Comparison of ENCODE assay signal across 9 mouse cellular contexts in the genomic region with DNA sequence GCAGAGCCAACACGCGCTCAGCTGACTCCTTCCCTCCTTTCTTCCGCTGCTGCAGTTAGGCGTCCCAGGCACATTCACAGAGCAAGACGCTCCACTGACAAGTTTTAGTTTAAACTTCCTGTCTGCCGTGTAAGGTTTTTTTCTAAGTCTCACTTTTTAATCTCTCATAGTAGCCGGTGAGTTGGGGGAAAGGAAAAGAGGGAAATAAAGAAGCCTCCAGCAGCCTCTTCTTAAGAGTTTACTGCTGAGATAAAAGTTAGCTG. TPM values are rescaled to one million over a fixed set of nuclear protein-coding genes. Genes with fewer than 3 reads are reported as not detected.
DNase-seq lines count a peak whose midpoint lies in the region; ATAC-seq lines count a peak whose summit lies in the region.
"Had no signal": no experiment of that assay in that cellular context is flagged by ENCODE, and none has a peak within 500 bp of the region (broad histone marks: within the 10 kb centered on the region; RNA-seq: fewer than 3 reads in every experiment).

No protein-coding gene starts in this region.

- H3K9ac ChIP-seq in heart, embryonic 11.5 days (ENCODE audit: low read depth, low read length), result no peak overlapping the region; the same call in 1 of the 2 replicates
- H3K9ac ChIP-seq in neural tube, embryonic 11.5 days (ENCODE audit: low read length), result peak overlapping the region; percentile 32; the same call in 1 of the 2 replicates
- no peak overlapping the region; the same call in 1 of the 2 replicates for H3K9ac ChIP-seq in intestine, embryonic 14.5 days (ENCODE audit: low read length)
- H3K9ac ChIP-seq in stomach, embryonic 16.5 days (ENCODE audit: low read length), result peak overlapping the region; percentile 51; the same call in 1 of the 2 replicates

- H3K4me2 ChIP-seq in heart, embryonic 11.5 days, result no peak overlapping the region
- no peak overlapping the region for H3K4me2 ChIP-seq in neural tube, embryonic 11.5 days (ENCODE audit: low read depth)
- H3K4me2 ChIP-seq in intestine, embryonic 14.5 days (ENCODE audit: low read length), result peak overlapping the region; percentile 16; the same call in 1 of the 2 replicates
- peak overlapping the region; percentile 34; the same call in 1 of the 2 replicates for H3K4me2 ChIP-seq in stomach, embryonic 16.5 days (ENCODE audit: low read depth, low read length)

- DNase-seq in heart, adult 11 months, result no peak
- DNase-seq in neural tube, embryonic 11.5 days (ENCODE audit: low spot score), result no peak
- DNase-seq in neural tube, embryonic 10.5 days (ENCODE audit: extremely low spot score, low spot score), result no peak
- DNase-seq in intestine, embryonic 14.5 days (ENCODE audit: low spot score), result peak; percentile 60
- DNase-seq in embryo, embryonic 11 days, result no peak
- no peak for DNase-seq in adrenal gland, postnatal 4 days (ENCODE audit: low spot score in 2 of 2)
- DNase-seq: right cerebral cortex, postnatal 4 days had no signal

- peak overlapping the region; percentile 82 for H3K27ac ChIP-seq in heart, embryonic 11.5 days (ENCODE audit: low read depth, low read length)
- H3K27ac ChIP-seq in neural tube, embryonic 11.5 days (ENCODE audit: low read depth, low read length), result peak overlapping the region; percentile 77
- peak overlapping the region; percentile 87 for H3K27ac ChIP-seq in intestine, embryonic 14.5 days (ENCODE audit: low read depth)
- H3K27ac ChIP-seq in stomach, embryonic 16.5 days (ENCODE audit: low read length), result peak overlapping the region; percentile 92

- no peak overlapping the region for H3K4me3 ChIP-seq in heart, embryonic 11.5 days (ENCODE audit: low read depth, low read length)
- no peak overlapping the region for H3K4me3 ChIP-seq in neural tube, embryonic 11.5 days (ENCODE audit: low read depth, low read length)
- no peak overlapping the region for H3K4me3 ChIP-seq in intestine, embryonic 14.5 days (ENCODE audit: low read depth, low read length)
- no peak overlapping the region for H3K4me3 ChIP-seq in stomach, embryonic 16.5 days (replicated peaks; ENCODE audit: low read length)

- no peaks in the 10 kb centered on the region for H3K9me3 ChIP-seq in heart, embryonic 11.5 days (replicated peaks; ENCODE audit: control insufficient read depth, low read length)
- H3K9me3 ChIP-seq in neural tube, embryonic 11.5 days (ENCODE audit: control insufficient read depth, low read length), result no peaks in the 10 kb centered on the region
- H3K9me3 ChIP-seq in intestine, embryonic 14.5 days (ENCODE audit: control insufficient read depth, low read length), result no peaks in the 10 kb centered on the region
- no peaks in the 10 kb centered on the region for H3K9me3 ChIP-seq in stomach, embryonic 16.5 days (replicated peaks; ENCODE audit: control insufficient read depth, low read length)

- no peaks in the 10 kb centered on the region for H3K27me3 ChIP-seq in heart, embryonic 11.5 days (ENCODE audit: control insufficient read depth, insufficient read depth, low read length)
- H3K27me3 ChIP-seq in neural tube, embryonic 11.5 days (ENCODE audit: control insufficient read depth, insufficient read depth, low read length), result no peaks in the 10 kb centered on the region
- no peaks in the 10 kb centered on the region for H3K27me3 ChIP-seq in intestine, embryonic 14.5 days (replicated peaks; ENCODE audit: control insufficient read depth, insufficient read depth, low read length)
- H3K27me3 ChIP-seq in stomach, embryonic 16.5 days (ENCODE audit: control insufficient read depth, insufficient read depth, low read length), result no peaks in the 10 kb centered on the region

- 30% methylated on average over 7 of the region's 7 CpGs for WGBS in heart, embryonic 11.5 days (ENCODE audit: insufficient replicate concordance)
- WGBS in neural tube, embryonic 11.5 days, result 56% methylated on average over 7 of the region's 7 CpGs
- WGBS in intestine, embryonic 14.5 days, result 23% methylated on average over 7 of the region's 7 CpGs
- WGBS in stomach, embryonic 16.5 days, result 21% methylated on average over 7 of the region's 7 CpGs

- peaks cover 27% of the 10 kb centered on the region for H3K4me1 ChIP-seq in heart, embryonic 11.5 days (ENCODE audit: control insufficient read depth, insufficient read depth, low read length)
- H3K4me1 ChIP-seq in neural tube, embryonic 11.5 days (ENCODE audit: control insufficient read depth, insufficient read depth, low read length), result peaks cover 17% of the 10 kb centered on the region
- H3K4me1 ChIP-seq in intestine, embryonic 14.5 days (replicated peaks; ENCODE audit: control insufficient read depth, insufficient read depth, low read length), result peaks cover 36% of the 10 kb centered on the region
- H3K4me1 ChIP-seq in stomach, embryonic 16.5 days (ENCODE audit: control insufficient read depth, insufficient read depth, low read length), result peaks cover 30% of the 10 kb centered on the region

- no peaks in the 10 kb centered on the region for H3K36me3 ChIP-seq in heart, embryonic 11.5 days (ENCODE audit: control insufficient read depth, insufficient read depth, low read length)
- no peaks in the 10 kb centered on the region for H3K36me3 ChIP-seq in neural tube, embryonic 11.5 days (ENCODE audit: control insufficient read depth, insufficient read depth, low read length)
- H3K36me3 ChIP-seq in intestine, embryonic 14.5 days (ENCODE audit: control insufficient read depth, insufficient read depth, low read length), result no peaks in the 10 kb centered on the region
- H3K36me3 ChIP-seq in stomach, embryonic 16.5 days (ENCODE audit: control insufficient read depth, insufficient read depth, low read length), result no peaks in the 10 kb centered on the region

- no peak for ATAC-seq in heart, embryonic 11.5 days (replicated peaks; ENCODE audit: insufficient number of reproducible peaks, low FRiP score, low TSS enrichment)
- ATAC-seq in neural tube, embryonic 11.5 days (ENCODE audit: insufficient read depth, low FRiP score, low TSS enrichment), result no peak
- ATAC-seq in intestine, embryonic 14.5 days (replicated peaks; ENCODE audit: low FRiP score, low TSS enrichment, low read depth), result no peak; the same call in 1 of the 2 replicates
- ATAC-seq in stomach, embryonic 16.5 days (ENCODE audit: insufficient read depth, low FRiP score), result no peak

RNA-seq across cellular contexts. Expression of gene 4930558K02Rik, which starts 25.0 kb away (rescaled TPM):
- polyA plus RNA-seq in heart, embryonic 11.5 days (2014; fragmentation: Nextera tagmentation; extraction: Ambion mirVana), result not detected in 2 replicates
- polyA plus RNA-seq in neural tube, embryonic 11.5 days (2014; fragmentation: Nextera tagmentation; extraction: Ambion mirVana), result not detected in 2 replicates
- not detected in 2 replicates for polyA plus RNA-seq in intestine, embryonic 14.5 days (2014; fragmentation: Nextera tagmentation; extraction: Ambion mirVana)
- polyA plus RNA-seq in stomach, embryonic 16.5 days (2015; fragmentation: Nextera tagmentation; extraction: Ambion mirVana), result not detected in 2 replicates
- under 1 TPM in 1 of 2 experiments, not detected in 1; 0.31 TPM for total RNA-seq in adrenal gland, postnatal 4 days (2021)

RNA-seq across cellular contexts. Expression of gene Pigc, which starts 35.5 kb away (rescaled TPM):
- 25.8 and 29.8 TPM in 2 replicates for polyA plus RNA-seq in heart, embryonic 11.5 days (2014; fragmentation: Nextera tagmentation; extraction: Ambion mirVana)
- 34.7 and 38.4 TPM in 2 replicates for polyA plus RNA-seq in neural tube, embryonic 11.5 days (2014; fragmentation: Nextera tagmentation; extraction: Ambion mirVana)
- polyA plus RNA-seq in intestine, embryonic 14.5 days (2014; fragmentation: Nextera tagmentation; extraction: Ambion mirVana), result 37.4 and 40.3 TPM in 2 replicates
- polyA plus RNA-seq in stomach, embryonic 16.5 days (2015; fragmentation: Nextera tagmentation; extraction: Ambion mirVana), result 36.3 and 39.7 TPM in 2 replicates
- 10 to 100 TPM; 22.2 to 27.0 TPM for total RNA-seq in adrenal gland, postnatal 4 days (2021)

Comparison
In these comparisons a context has a peak if more than half of its experiments do, and no peak if none do; other contexts are left out.
1. H3K4me2 ChIP-seq: peak in intestine, embryonic 14.5 days (single experiment) and stomach, embryonic 16.5 days (single experiment); none in heart, embryonic 11.5 days (single experiment) and neural tube, embryonic 11.5 days (single experiment).
2. H3K9ac ChIP-seq: peak in neural tube, embryonic 11.5 days (single experiment) and stomach, embryonic 16.5 days (single experiment); none in heart, embryonic 11.5 days (single experiment) and intestine, embryonic 14.5 days (single experiment).
3. Peak in every context shown above with its lines, with median percentiles within 50 percentile points of each other: H3K27ac ChIP-seq.